Mouse (Mus musculus) embryonic fibroblast, embryonic 13.5 days (primary cell): ENCODE results near the gene Gsk3a.

ENCODE experiments used
- CTCF ChIP-seq: IDR thresholded peaks from 2 replicates; pipeline ENCODE4 v1.5.1; 2011; ENCODE audit warnings: mild to moderate bottlenecking, control low read depth, low read length, moderate library complexity, borderline replicate concordance; ENCODE audit not compliant: insufficient read depth
- POLR2A ChIP-seq: IDR thresholded peaks from 2 replicates; pipeline ENCODE4 v1.6.1; 2011; ENCODE audit warnings: low read depth, mild to moderate bottlenecking, control low read depth, low read length, moderate library complexity

- TF ChIP-seq CTCF (no peak), POLR2A (0 out of 2 replicates have a peak, but pooled peaks have one; percentile 6)
Measured at GRCm38 (mm10) chr7:25277405-25277804, 39.8 kb upstream of the Gsk3a start.
